Mouse (Mus musculus) liver, adult 2 months (tissue): ENCODE measurements at regions not wholly inside any gene's neighbourhood (a gene's known extent, or its start where the extent isn't known, plus 50 kb on each side); places are given as distances from the start of the nearest gene placed in this dataset.

Experiments
- DNase-seq: peaks from one replicate; pipeline ENCODE4 v3.0.0-alpha.2; 2011; ENCODE audit warnings: low read depth, low spot score; ENCODE audit errors: extremely low read depth
- H3K27ac ChIP-seq: fragments of 200-500 bp; replicated peaks from 2 replicates; pipeline ENCODE4 v1.5.1; 2012; ENCODE audit warnings: low read depth, mild to moderate bottlenecking, control low read depth, inconsistent platforms, low read length; ENCODE audit not compliant: insufficient read depth
- H3K27me3 ChIP-seq: fragments of 200-500 bp; 2 replicates; pipeline ENCODE4 v1.6.1; 2012; ENCODE audit warnings: mild to moderate bottlenecking, moderate library complexity, low read length, inconsistent platforms; ENCODE audit not compliant: control insufficient read depth, insufficient read depth
- H3K36me3 ChIP-seq: fragments of 200-500 bp; 2 replicates; pipeline ENCODE4 v1.6.1; 2012; ENCODE audit warnings: low read length, inconsistent platforms; ENCODE audit not compliant: control insufficient read depth, insufficient read depth
- H3K4me1 ChIP-seq: fragments of 200-500 bp; 2 replicates; pipeline ENCODE4 v1.6.1; 2011; ENCODE audit warnings: low read length; ENCODE audit not compliant: control insufficient read depth, insufficient read depth
- H3K4me3 ChIP-seq: fragments of 200-500 bp; 2 replicates; pipeline ENCODE4 v1.5.1; 2011; ENCODE audit warnings: low read depth, mild to moderate bottlenecking, control low read depth, low read length, moderate library complexity; ENCODE audit not compliant: insufficient read depth
- H3K79me2 ChIP-seq: fragments of 200-500 bp; 2 replicates; pipeline ENCODE4 v1.6.1; 2012; ENCODE audit warnings: inconsistent platforms, mild to moderate bottlenecking, low read length, moderate library complexity; ENCODE audit not compliant: control insufficient read depth, insufficient read depth
- H3K9ac ChIP-seq: fragments of 200-500 bp; 2 replicates; pipeline ENCODE4 v1.6.1; 2012; ENCODE audit warnings: low read depth, mild to moderate bottlenecking, control low read depth, inconsistent platforms, low read length
- CTCF ChIP-seq: fragments of 200-500 bp; IDR thresholded peaks from 2 replicates; pipeline ENCODE4 v1.5.1; 2011; ENCODE audit warnings: low read depth, low read length, control low read depth
- POLR2A ChIP-seq: fragments of 200-500 bp; IDR thresholded peaks from 2 replicates; pipeline ENCODE4 v1.6.1; 2011; ENCODE audit warnings: low read length, control low read depth; ENCODE audit not compliant: insufficient read depth; ENCODE audit errors: extremely low read depth
- WGBS: fragments of 180-500 bp; shearing (Covaris S2); methylation state at CpG from one replicate; pipeline ENCODE4 v1.1.7; 2018; 5-methylcytosine and 5-hydroxymethylcytosine counted together

DNA sequence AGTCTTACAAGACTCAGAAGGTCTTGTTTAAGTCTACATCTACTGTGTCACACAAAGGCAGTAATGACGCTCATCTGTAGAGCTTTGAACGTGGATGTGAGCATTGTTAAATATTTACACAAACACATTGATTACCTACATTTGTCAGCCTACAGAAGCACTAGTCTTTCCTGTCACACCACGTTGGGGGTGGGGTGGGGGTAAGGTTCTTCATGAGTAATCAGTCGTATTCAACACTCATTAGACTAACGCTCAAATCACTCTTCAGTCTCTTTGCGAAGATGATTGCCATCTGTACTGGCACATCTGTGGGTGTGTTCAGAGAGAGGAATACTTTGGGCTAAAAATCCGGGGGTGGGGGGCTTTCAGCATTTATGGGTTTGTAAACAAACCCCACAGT is 240.7 kb downstream of the Lpin1 start:
- 58% methylated on average over 7 of the region's 7 CpGs for WGBS
- H3K27ac ChIP-seq: no peak overlapping the region
- no peak for DNase-seq
- no peaks in the 10 kb centered on the region for H3K36me3 ChIP-seq
- no peak for TF ChIP-seq POLR2A
- no peak for TF ChIP-seq CTCF
- no peaks in the 10 kb centered on the region for H3K4me1 ChIP-seq
- H3K9ac ChIP-seq: no peak overlapping the region
- no peaks in the 10 kb centered on the region for H3K27me3 ChIP-seq
- H3K79me2 ChIP-seq: no peaks in the 10 kb centered on the region
- H3K4me3 ChIP-seq: no peak overlapping the region

- H3K79me2 ChIP-seq: no peaks in the 10 kb centered on the region
- no peaks in the 10 kb centered on the region for H3K27me3 ChIP-seq
- no peaks in the 10 kb centered on the region for H3K36me3 ChIP-seq
- no peak for TF ChIP-seq CTCF
- no peak for TF ChIP-seq POLR2A
- no peaks in the 10 kb centered on the region for H3K4me1 ChIP-seq
- no peak overlapping the region for H3K4me3 ChIP-seq
- H3K27ac ChIP-seq: no peak overlapping the region
- H3K9ac ChIP-seq: no peak overlapping the region
- no peak for DNase-seq
Observed at GRCm38 (mm10) chr12:16362341-16362740, 248.4 kb downstream of the Lpin1 start.

DNA sequence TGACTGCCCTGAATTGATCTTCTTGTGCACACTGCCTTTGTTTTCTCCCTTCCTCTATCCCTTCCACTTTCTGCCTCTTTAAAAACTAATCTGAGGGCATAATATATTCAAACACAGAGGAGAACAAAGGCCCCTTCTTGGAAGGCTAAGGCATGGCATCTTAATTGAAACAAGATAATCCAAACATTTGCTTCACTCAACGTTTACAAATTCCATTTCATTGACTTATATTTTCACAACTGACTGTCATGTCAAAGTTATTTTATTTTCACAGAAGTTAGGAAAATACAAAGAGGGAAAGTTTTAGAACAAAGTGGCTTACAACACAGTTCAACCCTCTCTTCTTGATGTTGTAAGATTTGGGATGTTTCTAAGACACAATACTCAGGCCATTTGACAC is 251.9 kb downstream of the Lpin1 start:
- H3K36me3 ChIP-seq: no peaks in the 10 kb centered on the region
- H3K27me3 ChIP-seq: no peaks in the 10 kb centered on the region
- H3K79me2 ChIP-seq: no peaks in the 10 kb centered on the region
- H3K4me3 ChIP-seq: no peak overlapping the region
- H3K4me1 ChIP-seq: no peaks in the 10 kb centered on the region
- DNase-seq: no peak
- no peak overlapping the region for H3K27ac ChIP-seq
- H3K9ac ChIP-seq: no peak overlapping the region
- WGBS: 52% methylated on average over 1 of the region's 1 CpGs
- no peak for TF ChIP-seq POLR2A
- TF ChIP-seq CTCF: no peak

DNA sequence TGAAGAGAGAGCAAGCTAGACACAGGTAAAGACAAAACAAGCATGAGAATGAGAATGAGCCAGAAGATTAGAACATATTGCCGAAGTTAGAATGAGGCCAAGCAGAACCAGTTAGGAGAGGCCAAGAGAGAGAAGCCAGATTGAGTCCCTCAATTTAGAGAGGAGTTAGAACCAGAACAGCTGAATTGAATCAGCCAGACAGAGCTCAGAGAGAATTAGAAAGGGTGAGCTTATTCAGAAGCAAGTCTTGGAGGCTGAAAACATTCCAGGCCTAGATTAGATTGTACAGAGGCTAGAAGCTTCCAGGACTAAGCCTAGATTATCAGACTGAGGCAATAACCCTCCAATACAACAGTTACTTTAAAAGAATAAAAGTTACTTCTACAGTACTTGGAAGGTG is 256.1 kb downstream of the Lpin1 start:
- Histone ChIP-seq H3K4me3 (no peak overlapping the region), H3K9ac (no peak overlapping the region), H3K4me1 (no peaks in the 10 kb centered on the region), H3K27me3 (no peaks in the 10 kb centered on the region), H3K36me3 (no peaks in the 10 kb centered on the region), H3K79me2 (no peaks in the 10 kb centered on the region), H3K27ac (no peak overlapping the region)
- 79% methylated on average over 1 of the region's 1 CpGs for WGBS
- DNase-seq: no peak
- TF ChIP-seq POLR2A: no peak

GRCm38 (mm10) chr12:16351751-16352150 is 259.0 kb downstream of the Lpin1 start:
- no peak overlapping the region for H3K9ac ChIP-seq
- no peak for DNase-seq
- H3K36me3 ChIP-seq: no peaks in the 10 kb centered on the region

DNA sequence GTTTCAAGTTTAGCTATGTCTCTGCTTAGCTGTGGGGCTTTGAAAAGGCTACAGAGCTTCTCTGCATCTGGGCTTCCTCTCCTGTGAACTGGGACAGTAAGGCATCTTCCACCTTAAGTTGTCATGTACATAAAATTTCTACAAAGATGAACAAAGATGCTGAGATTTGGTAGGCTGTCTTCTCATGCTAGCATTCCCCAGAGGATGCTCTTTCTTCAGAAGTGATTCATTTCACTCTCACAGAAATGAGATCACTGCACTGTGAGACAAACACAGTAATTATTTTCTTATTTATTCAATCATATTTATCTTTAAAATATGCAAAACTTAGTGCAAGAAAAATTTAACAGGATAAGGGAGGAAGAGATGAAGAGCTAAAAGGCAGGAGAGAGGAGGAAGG is 261.5 kb downstream of the Lpin1 start:
- H3K27me3 ChIP-seq: no peaks in the 10 kb centered on the region

More at GRCm38 (mm10) chr12:16351751-16352150, 259.0 kb downstream of the Lpin1 start:
- no peak overlapping the region for H3K27ac ChIP-seq
- no peaks in the 10 kb centered on the region for H3K27me3 ChIP-seq
- TF ChIP-seq CTCF (no peak), POLR2A (no peak)
- H3K4me3 ChIP-seq: no peak overlapping the region
- H3K4me1 ChIP-seq: no peaks in the 10 kb centered on the region
- H3K79me2 ChIP-seq: no peaks in the 10 kb centered on the region

More for the DNA sequence above, 261.5 kb downstream of the Lpin1 start:
- Histone ChIP-seq H3K36me3 (no peaks in the 10 kb centered on the region), H3K9ac (no peak overlapping the region), H3K27ac (no peak overlapping the region), H3K4me3 (no peak overlapping the region), H3K4me1 (no peaks in the 10 kb centered on the region), H3K79me2 (no peaks in the 10 kb centered on the region)
- no peak for TF ChIP-seq POLR2A
- no peak for TF ChIP-seq CTCF
- DNase-seq: no peak
